Mouse (Mus musculus) forebrain, postnatal 0 days (tissue): ENCODE measurements around the gene Nanos3. TPM values are rescaled to one million over a fixed set of nuclear protein-coding genes. Genes with fewer than 3 reads are reported as not detected.

Source experiments
- ATAC-seq: fragments of 200-750 bp; cut with Nextera tagmentation; 2 replicates; pipeline ENCODE4 v1.8.0; 2017; ENCODE audit warnings: mild to moderate bottlenecking, moderate library complexity
- DNase-seq: peaks from one replicate; pipeline ENCODE4 v3.0.0-alpha.2; 2015
- H3K27ac ChIP-seq: fragments of 300-500 bp; sonication (generic); 2 replicates; pipeline ENCODE4 v1.5.1; 2014; ENCODE audit warnings: low read depth, mild to moderate bottlenecking, antibody characterized with exemption, low read length, moderate library complexity, mixed read lengths
- H3K27me3 ChIP-seq: fragments of 300-500 bp; sonication (generic); 2 replicates; pipeline ENCODE4 v1.6.1; 2014; ENCODE audit warnings: mild to moderate bottlenecking, low read length, mixed read lengths; ENCODE audit not compliant: insufficient read depth
- H3K36me3 ChIP-seq: fragments of 300-500 bp; sonication (generic); 2 replicates; pipeline ENCODE4 v1.6.1; 2014; ENCODE audit warnings: mild to moderate bottlenecking, moderate library complexity; ENCODE audit not compliant: insufficient read depth
- H3K4me1 ChIP-seq: fragments of 300-500 bp; sonication (generic); 2 replicates; pipeline ENCODE4 v1.6.1; 2014; ENCODE audit warnings: antibody characterized with exemption; ENCODE audit not compliant: insufficient read depth
- H3K4me2 ChIP-seq: fragments of 300-500 bp; sonication (generic); 2 replicates; pipeline ENCODE4 v1.6.1; 2014; ENCODE audit warnings: low read depth, mild to moderate bottlenecking, moderate library complexity
- H3K4me3 ChIP-seq: fragments of 300-500 bp; sonication (generic); 2 replicates; pipeline ENCODE4 v1.5.1; 2014; ENCODE audit warnings: low read depth, low read length, mixed read lengths
- H3K9ac ChIP-seq: fragments of 300-500 bp; sonication (generic); 2 replicates; pipeline ENCODE4 v1.6.1; 2014; ENCODE audit warnings: mild to moderate bottlenecking
- H3K9me3 ChIP-seq: fragments of 300-500 bp; sonication (generic); 2 replicates; pipeline ENCODE4 v1.6.1; 2016; ENCODE audit warnings: low read length
- CTCF ChIP-seq: sonication (generic); IDR thresholded peaks from 2 replicates; pipeline ENCODE4 v1.5.1; 2016; ENCODE audit warnings: antibody characterized with exemption, control low read depth, low read depth
- WGBS: fragments of 180-500 bp; shearing (Covaris S2); extraction: QIAGEN DNeasy Blood & Tissue Kit; methylation state at CpG from one replicate; pipeline ENCODE4 v1.1.7; 2014; 5-methylcytosine and 5-hydroxymethylcytosine counted together
- microRNA counts: library from miRNA; unstranded; fragments of <30 nt; microRNA quantifications from one replicate; lab custom pipeline; 2015
- microRNA-seq, 2 experiments: library from miRNA; unstranded; fragments of <30 nt; microRNA quantifications; one replicate each; pipeline ENCODE4; 2016
- polyA plus RNA-seq: library from polyadenylated mRNA; unstranded; fragments of >200 nt; fragmentation: Nextera tagmentation; extraction: Ambion mirVana; gene quantifications from 2 replicates; pipeline ENCODE4 v1.2.1, GENCODE M21; 2015
- total RNA-seq: library from RNA; depleted of rRNA; stranded (reverse); fragments of >200 nt; gene quantifications from 2 replicates; pipeline ENCODE4 v1.2.3, GENCODE M21; 2014; rRNA removed

The Nanos3 gene
- total and polyA plus RNA-seq, 2 experiments from 2014 or later = 1.7 to 10.0 TPM

DNA sequence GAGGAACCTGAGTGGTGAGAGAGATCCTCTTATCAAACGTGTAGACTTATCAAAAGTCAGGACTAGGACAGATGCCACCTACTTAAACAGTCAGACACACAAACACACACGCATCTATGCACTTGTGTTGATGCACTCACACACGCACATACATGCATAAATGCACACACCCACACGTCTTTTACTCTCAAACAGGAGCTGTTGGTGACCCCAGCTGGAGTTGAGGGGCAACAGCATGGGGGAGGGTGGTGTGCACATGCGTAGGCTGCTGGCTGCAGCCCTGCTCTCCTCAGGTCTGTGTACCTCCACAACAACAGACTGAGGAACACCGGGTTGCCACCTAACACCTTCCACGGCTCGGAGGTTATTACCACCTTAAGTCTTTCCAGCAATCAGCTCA lies 56.7 kb downstream of the Nanos3 start:
- Histone ChIP-seq H3K9me3 (no peaks in the 10 kb centered on the region), H3K27ac (no peak overlapping the region), H3K4me1 (no peaks in the 10 kb centered on the region), H3K27me3 (no peaks in the 10 kb centered on the region), H3K4me2 (no peak overlapping the region), H3K4me3 (no peak overlapping the region), H3K9ac (no peak overlapping the region), H3K36me3 (peaks cover 13% of the 10 kb centered on the region)
- peak; percentile 13; the same call in 1 of the 2 replicates for TF ChIP-seq CTCF
- 68% methylated on average over 8 of the region's 8 CpGs for WGBS
- no peak for DNase-seq
- ATAC-seq = peak; percentile 30; the same call in 1 of the 2 replicates

DNA sequence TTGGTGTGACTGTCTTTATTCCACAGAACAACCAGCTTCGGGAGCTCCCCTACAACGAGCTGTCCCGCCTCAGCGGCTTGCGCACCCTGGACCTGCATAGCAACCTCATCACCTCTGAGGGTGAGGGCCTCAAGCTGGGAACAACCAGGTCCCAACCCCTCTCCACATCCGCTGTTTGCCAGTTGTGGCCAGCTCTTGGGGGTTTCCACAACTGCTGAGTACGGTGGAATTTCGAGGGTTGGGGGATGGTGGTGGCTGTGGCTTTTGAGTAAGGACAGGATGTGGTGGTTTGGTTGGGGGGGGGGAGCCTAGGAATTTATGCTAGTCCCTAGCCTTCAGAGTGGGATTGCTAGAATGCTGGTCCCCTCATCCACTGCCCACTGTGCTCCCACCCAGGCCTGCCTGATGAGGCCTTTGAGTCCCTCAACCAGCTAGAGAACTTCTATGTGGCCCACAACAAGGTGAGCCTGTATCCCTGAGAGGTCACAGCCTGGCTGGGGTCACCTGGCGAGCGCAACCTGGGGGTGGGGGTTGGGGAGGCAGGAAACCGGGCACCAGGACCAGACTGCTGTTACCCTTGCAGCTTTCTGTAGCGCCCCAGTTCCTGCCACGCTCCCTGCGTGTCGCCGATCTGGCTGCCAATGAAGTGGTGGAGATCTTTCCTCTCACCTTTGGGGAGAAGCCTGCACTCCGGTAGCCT lies 57.7 kb downstream of the Nanos3 start:
- Histone ChIP-seq H3K4me3 (no peak overlapping the region), H3K36me3 (peaks cover 4% of the 10 kb centered on the region), H3K27me3 (no peaks in the 10 kb centered on the region), H3K4me1 (no peaks in the 10 kb centered on the region), H3K27ac (no peak overlapping the region), H3K9me3 (no peaks in the 10 kb centered on the region), H3K4me2 (no peak overlapping the region), H3K9ac (no peak overlapping the region)
- TF ChIP-seq CTCF = no peak
- WGBS = 79% methylated on average over 17 of the region's 17 CpGs
- ATAC-seq (no peak), DNase-seq (no peak)

DNA sequence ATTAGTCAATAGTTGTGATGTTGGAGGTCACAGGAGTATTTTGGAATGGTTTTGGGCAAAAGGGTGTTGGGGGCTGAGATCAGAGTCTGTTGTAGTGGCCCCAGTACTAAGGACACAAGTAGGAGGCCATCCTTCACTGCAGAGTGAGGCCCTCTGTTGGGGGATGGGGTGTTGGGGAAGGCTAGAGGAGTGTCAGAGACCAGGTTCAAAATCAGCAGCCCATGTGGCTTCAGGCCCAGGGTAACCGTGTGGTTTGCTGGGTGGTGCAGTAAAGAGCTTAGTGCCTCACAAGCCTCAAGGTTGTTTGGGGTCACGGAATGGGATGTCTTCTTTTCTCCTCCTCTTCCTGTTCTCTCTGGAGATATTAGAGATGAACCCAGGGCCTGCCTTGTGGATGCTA lies 58.3 kb downstream of the Nanos3 start:
- Histone ChIP-seq H3K9me3 (no peaks in the 10 kb centered on the region), H3K36me3 (no peaks in the 10 kb centered on the region; the same call in 1 of the 2 replicates), H3K9ac (no peak overlapping the region), H3K4me2 (no peak overlapping the region), H3K4me3 (no peak overlapping the region), H3K27ac (no peak overlapping the region), H3K27me3 (no peaks in the 10 kb centered on the region), H3K4me1 (no peaks in the 10 kb centered on the region)
- no peak for TF ChIP-seq CTCF
- WGBS = 71% methylated on average over 2 of the region's 2 CpGs
- DNase-seq (no peak), ATAC-seq (no peak)

- TF ChIP-seq CTCF = no peak
- no peaks in the 10 kb centered on the region for H3K27me3 ChIP-seq
- no peak within 1 kb of the TSS for H3K4me3 ChIP-seq
- no peaks in the 10 kb centered on the region for H3K4me1 ChIP-seq
- no peaks in the 10 kb centered on the region for H3K9me3 ChIP-seq
- ATAC-seq (peak; percentile 38; the same call in 1 of the 2 replicates), DNase-seq (no peak)
- no peak within 1 kb of the TSS for H3K27ac ChIP-seq
- no peak within 1 kb of the TSS for H3K9ac ChIP-seq
- WGBS = 64% methylated on average over 9 of the region's 9 CpGs
- H3K36me3 ChIP-seq = no peaks in the 10 kb centered on the region
- H3K4me2 ChIP-seq = no peak within 1 kb of the TSS
These were observed 59.4 kb downstream of the Nanos3 start, which contains the start of gene Podnl1 for GRCm38 (mm10) chr8:84125656-84126055. Gene Podnl1 (plus strand): TSS chr8:84125989.

MicroRNAs within 50 kb of the gene (microRNA counts, 519-probe panel; counts per million panel counts)
- microRNA mmu-miR-181c (lab: Ali Mortazavi, UCI) (4,776 counts per million, percentile 64 among the panel's probes with 10 or more counts), microRNA mmu-miR-23a (lab: Ali Mortazavi, UCI) (4,749 counts per million, percentile 64 among the panel's probes with 10 or more counts), microRNA mmu-miR-27a (lab: Ali Mortazavi, UCI) (5,069 counts per million, percentile 67 among the panel's probes with 10 or more counts)

Small RNA genes lying within 50 kb of the gene (microRNA-seq; reads per million reads assigned to microRNA genes)
- gene Gm25110 (0 reads per million in 2 experiments), gene Mir181c (13,233 to 13,381 reads per million in 2 experiments), gene Mir181d (4,185 to 4,456 reads per million in 2 experiments), gene Mir23a (6,016 to 6,148 reads per million in 2 experiments), gene Mir24-2 (0 reads per million in 2 experiments), gene Mir27a (96.6 to 147 reads per million in 2 experiments), gene Mir3074-2 (0 reads per million in 2 experiments)

Other genes with a start within 250 kb of the Nanos3 start
- 0.14 and 0.31 TPM in 2 replicates for gene Gm10644, start 230.0 kb downstream of the Nanos3 start, total RNA-seq
- gene Gm10644, start 230.0 kb downstream of the Nanos3 start, polyA plus RNA-seq = 0.14 and 0.40 TPM in 2 replicates
- gene Asf1b, start 229.7 kb downstream of the Nanos3 start, total RNA-seq = 1.7 and 5.0 TPM in 2 replicates
- 4.7 and 5.1 TPM in 2 replicates for gene Asf1b, start 229.7 kb downstream of the Nanos3 start, polyA plus RNA-seq
- 133 and 151 TPM in 2 replicates for gene Prkaca, start 212.2 kb downstream of the Nanos3 start, total RNA-seq
- 172 and 215 TPM in 2 replicates for gene Prkaca, start 212.2 kb downstream of the Nanos3 start, polyA plus RNA-seq
- gene Samd1, start 187.5 kb downstream of the Nanos3 start, total RNA-seq = 116 and 117 TPM in 2 replicates
- gene Samd1, start 187.5 kb downstream of the Nanos3 start, polyA plus RNA-seq = 6.7 and 6.9 TPM in 2 replicates
- 0.15 and 0.81 TPM in 2 replicates for gene 1700067K01Rik, start 183.7 kb downstream of the Nanos3 start, total RNA-seq
- gene 1700067K01Rik, start 183.7 kb downstream of the Nanos3 start, polyA plus RNA-seq = 0.36 and 0.86 TPM in 2 replicates
- not detected in 2 replicates for gene 2210011C24Rik, start 173.0 kb downstream of the Nanos3 start, total RNA-seq
- gene 2210011C24Rik, start 173.0 kb downstream of the Nanos3 start, polyA plus RNA-seq = 0.38 and 1.2 TPM in 2 replicates
- 2.7 and 5.4 TPM in 2 replicates for gene Palm3, start 163.7 kb downstream of the Nanos3 start, total RNA-seq
- 2.8 and 4.3 TPM in 2 replicates for gene Palm3, start 163.7 kb downstream of the Nanos3 start, polyA plus RNA-seq
- 0.31 and 0.86 TPM in 2 replicates for gene Il27ra, start 142.6 kb downstream of the Nanos3 start, total RNA-seq
- gene Il27ra, start 142.6 kb downstream of the Nanos3 start, polyA plus RNA-seq = 0.29 and 0.45 TPM in 2 replicates
- gene Rln3, start 140.2 kb downstream of the Nanos3 start, total RNA-seq = 0.33 TPM in 1 of 2 replicates, not detected in the other
- gene Rln3, start 140.2 kb downstream of the Nanos3 start, polyA plus RNA-seq = not detected in 2 replicates
- gene Gm10643, start 120.1 kb downstream of the Nanos3 start, total RNA-seq = 3.3 and 4.7 TPM in 2 replicates
- gene Gm10643, start 120.1 kb downstream of the Nanos3 start, polyA plus RNA-seq = 1.3 and 1.6 TPM in 2 replicates
- gene Rfx1, start 118.4 kb downstream of the Nanos3 start, total RNA-seq = 22.2 and 31.2 TPM in 2 replicates
- 4.4 and 6.2 TPM in 2 replicates for gene Rfx1, start 118.4 kb downstream of the Nanos3 start, polyA plus RNA-seq
- gene Dcaf15, start 80.4 kb downstream of the Nanos3 start, total RNA-seq = 49.5 and 63.2 TPM in 2 replicates
- 16.3 and 17.2 TPM in 2 replicates for gene Dcaf15, start 80.4 kb downstream of the Nanos3 start, polyA plus RNA-seq
- gene Podnl1, start 59.2 kb downstream of the Nanos3 start, total RNA-seq = 0.08 and 0.24 TPM in 2 replicates
- gene Podnl1, start 59.2 kb downstream of the Nanos3 start, polyA plus RNA-seq = 0.09 and 0.23 TPM in 2 replicates
- 64.2 and 70.1 TPM in 2 replicates for gene Cc2d1a, start 37.3 kb downstream of the Nanos3 start, total RNA-seq
- gene Cc2d1a, start 37.3 kb downstream of the Nanos3 start, polyA plus RNA-seq = 36.3 and 48.4 TPM in 2 replicates
- gene 4930432K21Rik, start 37.2 kb downstream of the Nanos3 start, total RNA-seq = 3.5 and 6.0 TPM in 2 replicates
- gene 4930432K21Rik, start 37.2 kb downstream of the Nanos3 start, polyA plus RNA-seq = 2.4 and 3.3 TPM in 2 replicates
- 36.5 and 47.7 TPM in 2 replicates for gene Zswim4, start 51.8 kb upstream of the Nanos3 start, total RNA-seq
- 15.1 and 15.5 TPM in 2 replicates for gene Zswim4, start 51.8 kb upstream of the Nanos3 start, polyA plus RNA-seq
- gene D8Ertd738e, start 64.5 kb upstream of the Nanos3 start, total RNA-seq = 130 and 146 TPM in 2 replicates
- gene D8Ertd738e, start 64.5 kb upstream of the Nanos3 start, polyA plus RNA-seq = 255 and 310 TPM in 2 replicates
- gene Mri1, start 72.1 kb upstream of the Nanos3 start, total RNA-seq = 36.2 and 36.4 TPM in 2 replicates
- gene Mri1, start 72.1 kb upstream of the Nanos3 start, polyA plus RNA-seq = 32.0 and 39.8 TPM in 2 replicates
- 23.3 and 23.4 TPM in 2 replicates for gene Ccdc130, start 85.2 kb upstream of the Nanos3 start, total RNA-seq
- gene Ccdc130, start 85.2 kb upstream of the Nanos3 start, polyA plus RNA-seq = 22.2 and 22.4 TPM in 2 replicates
- gene Cacna1a, start 203.2 kb upstream of the Nanos3 start, total RNA-seq = 29.2 and 31.1 TPM in 2 replicates
- gene Cacna1a, start 203.2 kb upstream of the Nanos3 start, polyA plus RNA-seq = 5.3 and 8.6 TPM in 2 replicates